Mouse (Mus musculus) urinary bladder, postnatal 4 days (tissue): ENCODE results near the gene Cstf3.

Source experiments
- DNase-seq, 2 experiments: peaks; one replicate each; pipeline ENCODE4 v3.0.0; 2021 to 2022; ENCODE audit warnings: low spot score in 2 of 2

The Cstf3 gene

DNA sequence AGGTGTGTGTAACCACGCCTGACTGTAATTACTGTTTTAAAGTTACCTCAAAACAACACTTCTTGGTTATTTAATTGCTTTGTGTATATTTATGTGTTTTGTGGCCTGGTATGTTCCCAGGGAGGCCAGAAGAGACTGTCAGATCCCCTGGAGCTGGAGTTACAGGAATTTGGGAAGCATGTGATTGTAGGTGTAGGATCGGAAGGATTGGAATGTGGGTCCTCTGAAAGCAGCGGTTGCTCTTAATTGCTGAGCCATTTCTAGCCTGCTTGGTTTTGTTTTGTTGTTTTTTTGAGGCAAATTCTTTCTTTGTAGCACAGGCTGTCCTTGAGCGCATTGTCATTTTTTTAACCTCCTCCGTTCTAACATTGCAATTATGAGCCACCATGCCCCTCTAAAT, 14.4 kb downstream of the Cstf3 start:
- DNase-seq, result no peak

DNA sequence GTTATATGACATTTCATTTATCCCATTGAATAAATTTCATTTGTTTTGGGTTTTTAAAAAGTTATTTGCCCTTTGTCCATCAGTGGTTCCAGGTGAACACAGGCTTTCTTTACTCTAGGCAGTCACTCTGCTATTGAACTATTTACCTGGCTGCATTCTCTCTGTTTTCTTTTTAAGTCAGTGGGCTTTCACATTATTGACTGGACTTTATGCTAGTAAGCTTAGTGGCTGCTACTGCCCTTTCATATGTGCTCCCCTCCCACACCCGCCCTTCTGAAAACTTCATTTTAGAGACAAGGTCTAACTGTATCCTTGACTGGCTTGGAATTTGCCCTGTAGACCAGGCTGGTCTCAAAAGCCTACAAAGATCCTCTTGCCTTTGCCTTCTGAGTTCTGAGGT, 15.2 kb downstream of the Cstf3 start:
- no peak for DNase-seq

DNA sequence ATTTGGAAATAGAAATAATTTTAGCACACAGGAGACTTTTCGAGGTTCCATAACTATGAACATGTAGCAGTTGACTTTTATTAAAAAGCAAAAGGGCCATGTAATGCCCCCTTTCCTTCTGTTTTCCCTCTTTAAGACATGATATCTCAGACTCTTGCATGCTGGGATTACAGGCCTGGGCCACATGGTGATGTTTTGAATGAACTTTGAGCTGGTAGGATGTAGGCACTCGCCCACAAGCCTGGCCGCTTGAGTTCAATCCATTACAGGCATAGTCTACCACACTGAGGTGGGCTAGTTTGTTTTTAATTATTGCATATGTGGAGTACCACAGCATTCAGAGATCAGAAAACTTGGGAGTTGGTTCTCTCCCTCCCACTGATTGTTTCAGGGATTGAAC, 24.5 kb downstream of the Cstf3 start:
- DNase-seq, result no peak

DNA sequence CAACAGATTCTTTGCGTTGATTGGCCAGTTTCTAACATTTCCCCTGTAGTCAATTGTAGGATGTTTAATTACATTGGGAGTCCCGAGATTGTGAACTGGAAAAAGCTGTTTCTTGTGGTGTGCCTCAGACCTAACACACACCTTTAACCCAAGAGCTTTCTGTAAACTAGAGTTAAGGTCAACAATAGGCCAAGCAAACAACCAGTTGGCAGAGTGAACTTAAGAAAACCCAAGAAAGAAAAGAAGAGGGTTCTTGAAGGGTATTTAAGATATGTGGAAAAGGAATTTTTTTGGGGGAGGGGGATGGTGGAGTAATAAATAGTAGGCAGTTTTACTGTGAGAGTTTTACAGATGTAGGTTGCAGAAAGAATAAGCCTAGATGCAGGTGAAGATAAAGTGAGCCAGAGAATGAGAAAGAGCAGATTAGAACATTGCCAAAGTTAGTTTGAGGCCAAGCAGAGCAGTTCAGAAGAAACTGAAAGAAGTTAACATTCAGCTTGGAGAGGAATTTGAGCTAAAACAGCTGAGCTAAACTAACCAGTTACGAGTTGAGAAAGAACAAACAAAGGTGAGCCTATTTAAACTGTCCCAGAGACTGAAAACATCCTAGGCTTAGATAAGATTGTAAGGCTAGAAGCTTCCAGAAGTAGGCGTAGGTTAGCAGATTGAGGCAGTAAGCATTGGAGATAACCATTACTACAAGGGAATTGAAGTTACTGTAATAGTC, 25.8 kb downstream of the Cstf3 start:
- no peak for DNase-seq

DNA sequence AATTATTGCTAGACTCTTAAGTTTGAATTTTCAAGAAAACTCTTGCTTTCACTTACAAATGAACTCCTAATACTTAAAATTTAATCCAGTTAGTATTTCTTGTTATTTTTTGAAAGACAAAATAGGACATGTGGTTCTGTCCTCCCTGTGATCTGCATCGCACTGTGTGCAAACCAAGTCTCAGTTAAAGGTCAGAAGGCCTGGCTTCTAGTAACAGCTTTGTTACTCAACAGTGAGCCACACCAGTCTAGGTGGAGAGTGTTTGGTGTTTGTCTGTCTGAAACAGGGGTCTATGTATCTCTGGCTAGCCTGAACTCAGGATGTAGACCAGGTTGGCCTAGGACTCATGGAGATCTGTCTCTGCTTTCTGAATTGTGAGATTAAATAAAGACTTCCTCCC, 68.3 kb downstream of the Cstf3 start:
- DNase-seq, result no peak

DNA sequence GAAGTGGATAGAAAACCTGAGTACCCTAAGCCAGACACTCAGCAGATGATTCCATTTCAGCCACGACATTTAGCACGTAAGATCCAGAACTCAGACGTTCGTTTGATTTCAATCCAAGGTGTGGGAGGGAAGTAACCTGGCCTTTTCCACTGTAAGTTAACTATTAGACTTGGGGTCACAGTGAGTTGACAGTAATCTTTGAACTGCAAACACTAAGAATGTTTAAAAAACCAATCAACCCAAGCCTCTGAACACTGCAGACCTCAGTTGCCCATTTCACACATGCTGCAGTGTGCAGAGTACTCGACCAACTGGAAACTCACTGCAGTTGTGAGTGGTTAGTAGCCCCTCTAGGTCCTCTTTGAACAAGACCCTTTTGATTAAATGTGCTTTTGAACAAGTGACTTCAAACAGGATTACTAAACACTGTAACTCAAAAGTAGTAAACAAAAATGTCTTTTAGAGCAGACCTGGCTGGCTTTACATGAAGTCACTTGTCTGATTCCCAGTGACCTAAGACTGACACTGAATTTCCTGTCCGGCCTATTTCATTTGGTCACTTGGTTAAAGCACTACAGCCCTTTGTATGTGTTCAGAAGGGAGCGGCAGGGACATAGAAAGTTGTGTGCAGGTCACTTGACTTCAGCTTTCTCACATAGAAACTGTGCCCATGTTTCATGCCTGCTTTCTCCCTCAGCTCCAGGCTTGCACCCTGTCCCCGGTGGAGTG, 73.2 kb downstream of the Cstf3 start:
- no peak for DNase-seq

DNA sequence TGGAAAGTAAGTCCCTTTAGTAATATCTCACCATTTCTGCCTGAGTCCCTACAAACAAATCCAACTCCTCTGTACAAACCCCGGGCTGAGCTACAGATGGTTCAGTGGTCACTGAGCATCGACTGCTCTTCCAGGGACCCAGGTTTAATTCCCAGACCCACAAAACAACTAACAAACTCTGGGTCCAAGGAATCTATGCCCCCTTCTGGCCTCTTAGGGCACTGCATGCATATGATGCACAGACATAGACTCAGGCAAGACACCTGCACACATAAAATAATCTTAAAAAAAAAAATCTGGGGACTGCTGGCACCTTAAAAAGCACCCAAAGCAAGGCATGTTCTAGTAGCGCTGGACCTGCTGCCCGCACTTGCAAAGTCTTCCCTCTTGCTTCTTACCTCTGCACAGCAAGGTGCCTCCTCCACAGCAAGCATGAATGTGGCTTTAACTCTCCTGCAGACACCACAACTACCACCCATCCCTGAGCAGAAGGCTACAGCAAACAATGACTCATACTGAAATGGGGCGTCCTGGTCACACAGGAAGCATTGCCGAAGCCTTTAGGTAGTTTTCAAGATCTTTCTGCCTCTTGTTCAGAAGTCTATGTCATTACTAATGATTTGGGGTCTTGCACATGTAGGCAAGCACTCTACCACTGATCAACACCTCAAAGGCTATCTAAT, 78.9 kb downstream of the Cstf3 start:
- DNase-seq, result no peak

DNA sequence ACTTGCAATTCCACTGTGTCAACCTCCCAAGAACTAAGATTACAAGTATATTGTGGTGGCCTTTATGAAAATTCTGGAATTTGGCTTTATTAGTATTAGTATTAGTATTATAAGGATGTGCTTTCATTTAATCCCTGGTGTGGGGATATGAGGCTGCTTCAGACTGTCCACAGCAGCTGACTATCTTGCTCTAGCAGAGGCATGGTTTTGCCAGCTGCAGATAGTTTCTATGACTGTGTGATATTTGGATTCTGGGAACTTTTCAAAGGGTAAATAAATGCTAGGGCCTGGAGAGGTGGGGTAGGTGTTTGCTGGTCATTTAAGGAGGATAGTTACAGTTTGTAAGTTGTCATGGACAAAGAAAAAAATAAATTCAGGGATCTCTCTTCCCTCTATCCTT, 81.4 kb downstream of the Cstf3 start:
- no peak for DNase-seq

DNA sequence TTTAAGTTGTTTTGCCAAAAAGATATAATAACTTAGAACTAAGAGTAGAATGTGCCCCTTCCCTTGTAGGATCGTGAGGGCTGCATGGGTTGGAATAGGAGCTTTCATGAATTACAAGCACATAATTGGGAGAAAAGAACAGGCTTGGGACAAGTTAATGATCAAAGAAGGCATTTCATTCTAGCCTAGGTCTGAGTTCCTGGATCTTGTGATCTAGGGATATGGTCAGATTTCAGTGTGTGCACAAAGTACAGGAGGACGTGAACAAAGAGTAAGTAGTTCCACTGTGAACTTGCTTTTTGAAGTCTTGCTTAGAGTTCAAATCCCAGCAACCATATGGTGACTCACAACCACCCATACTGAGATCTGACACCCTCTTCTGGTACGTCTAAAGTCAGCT, 87.0 kb downstream of the Cstf3 start:
- no peak for DNase-seq

DNA sequence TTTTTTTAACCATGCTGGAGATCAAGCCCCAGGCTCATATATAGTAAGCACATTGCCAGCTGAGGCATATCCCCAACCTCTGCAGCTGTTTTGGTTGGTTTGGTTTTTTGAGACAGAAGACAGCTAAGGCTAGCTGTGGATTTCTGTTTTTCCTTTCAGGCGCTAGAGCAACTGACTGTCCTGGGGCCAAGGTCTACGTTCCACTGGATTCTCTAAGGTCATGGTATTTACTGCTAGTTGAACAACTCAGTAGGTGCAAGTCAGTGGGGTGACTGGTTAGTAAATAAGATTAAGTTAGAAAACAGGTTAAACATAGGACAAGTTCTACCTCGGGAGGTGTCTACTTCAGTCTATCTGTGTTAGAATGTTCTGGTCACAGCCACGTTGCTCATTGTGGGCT, 94.4 kb downstream of the Cstf3 start:
- no peak for DNase-seq

DNA sequence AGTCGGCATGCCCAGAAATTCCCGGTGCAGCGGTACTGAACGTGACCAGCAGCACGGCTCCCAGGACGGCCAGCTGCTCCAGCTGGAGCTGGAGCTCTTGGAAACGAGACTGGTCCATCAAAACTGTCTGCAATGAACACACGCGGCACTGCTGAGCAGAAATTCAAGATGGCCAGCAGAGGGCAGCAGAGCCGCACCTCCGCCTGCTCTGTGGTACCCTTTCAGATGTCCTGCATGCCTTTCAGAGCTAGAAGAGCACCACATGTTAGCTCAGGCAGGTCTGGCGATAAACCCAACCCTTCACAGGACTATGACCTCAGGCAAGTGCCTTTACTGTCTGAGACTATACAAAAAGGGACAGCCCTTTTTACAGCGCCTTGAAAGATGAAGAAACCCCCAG, 95.1 kb downstream of the Cstf3 start:
- peak; percentile 73 to 77 for DNase-seq

DNA sequence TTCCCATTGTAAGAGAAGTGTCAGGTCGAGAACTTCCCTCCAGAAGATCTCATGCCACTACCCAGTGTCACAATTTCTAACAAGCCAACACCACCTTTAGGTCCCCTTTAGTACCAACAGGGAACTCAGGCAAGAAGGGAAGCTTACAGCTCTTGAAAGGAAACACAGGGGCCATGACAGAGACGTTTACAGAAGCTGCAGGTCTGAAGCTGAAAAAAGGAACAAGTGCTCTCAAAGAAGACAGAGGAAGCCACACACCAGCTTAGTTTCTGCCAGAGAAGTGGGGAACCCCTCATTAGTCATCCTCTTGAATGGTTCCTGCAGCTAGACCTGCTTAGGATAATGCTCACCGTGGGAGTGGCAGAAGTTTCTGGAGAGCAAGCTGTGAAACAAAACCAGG, 96.9 kb downstream of the Cstf3 start:
- no peak for DNase-seq

DNA sequence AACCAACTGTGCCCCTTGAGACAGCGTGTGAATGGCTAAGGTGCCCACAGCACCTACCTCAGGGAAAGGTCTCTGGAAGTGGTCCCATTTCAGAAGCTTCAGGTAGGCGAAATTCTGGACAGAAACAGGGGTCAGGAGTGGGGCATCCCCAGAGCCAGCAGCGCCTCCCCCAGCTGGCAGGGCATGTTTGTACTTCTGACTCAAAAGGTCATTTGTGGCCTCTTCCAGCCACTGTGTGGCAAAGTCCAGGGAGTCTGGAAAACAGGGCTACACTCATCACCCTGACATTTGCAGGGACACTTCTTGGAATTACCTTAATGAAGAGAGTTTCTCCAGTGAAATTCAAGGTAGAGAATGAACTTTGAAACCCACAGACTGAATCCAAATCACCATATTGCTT, 98.0 kb downstream of the Cstf3 start:
- DNase-seq, result no peak

DNA sequence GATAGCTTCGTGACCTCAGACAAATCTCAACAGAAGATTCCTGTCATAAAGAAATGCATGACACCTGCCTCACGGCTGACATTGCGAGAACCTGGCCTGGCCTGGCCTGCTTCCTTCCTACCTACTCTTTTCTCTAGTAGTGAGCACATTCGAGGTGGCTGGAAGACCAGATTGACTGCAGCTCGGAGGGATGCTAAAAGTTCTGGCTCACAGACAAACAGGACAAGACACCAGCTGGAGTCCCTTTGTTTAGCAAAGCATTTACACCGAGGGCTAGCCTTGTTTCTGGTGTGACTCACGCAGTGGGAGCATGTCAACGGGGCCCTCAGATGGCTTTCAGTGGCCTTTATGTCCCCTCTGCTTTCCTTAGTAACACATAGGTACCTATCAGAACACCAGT, 98.4 kb downstream of the Cstf3 start:
- DNase-seq, result no peak

DNA sequence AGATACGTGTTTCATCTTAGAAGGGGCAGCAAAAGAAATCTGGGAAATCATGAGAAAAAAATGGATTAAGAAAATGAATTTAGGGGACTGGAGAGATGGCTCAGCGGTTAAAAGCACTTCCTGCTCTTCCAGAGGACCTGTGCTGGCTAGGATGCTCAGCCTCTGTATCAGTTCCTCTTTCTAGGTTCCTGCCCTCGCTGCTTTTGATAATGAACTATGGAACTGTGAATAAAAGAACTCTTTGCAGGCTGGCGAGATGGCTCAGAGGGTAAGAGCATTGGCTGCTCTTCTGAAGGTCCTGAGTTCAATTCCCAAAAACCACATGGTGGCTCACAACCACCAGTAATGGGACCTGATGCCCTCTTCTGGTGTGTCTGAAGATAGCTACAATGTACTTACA, 100.4 kb downstream of the Cstf3 start:
- DNase-seq, result no peak

DNA sequence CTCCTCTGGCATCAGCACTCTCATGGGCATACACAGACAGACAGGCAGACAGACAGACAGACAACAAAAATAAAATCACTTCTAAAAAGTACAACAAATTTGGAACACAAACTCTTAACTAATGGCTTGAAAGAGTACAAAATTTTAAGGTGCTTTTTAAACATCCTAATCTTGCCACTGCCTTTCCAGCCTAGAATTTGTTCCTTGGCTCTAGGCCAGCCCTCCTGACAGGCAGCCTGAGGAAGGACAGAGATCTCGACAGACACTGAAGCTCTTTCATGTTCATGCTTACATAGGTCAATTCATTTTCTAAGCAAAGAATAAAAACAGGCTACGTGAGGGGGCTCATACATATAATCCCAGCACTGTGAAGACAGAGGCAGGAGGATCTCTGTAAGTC, 102.2 kb downstream of the Cstf3 start:
- DNase-seq, result no peak

DNA sequence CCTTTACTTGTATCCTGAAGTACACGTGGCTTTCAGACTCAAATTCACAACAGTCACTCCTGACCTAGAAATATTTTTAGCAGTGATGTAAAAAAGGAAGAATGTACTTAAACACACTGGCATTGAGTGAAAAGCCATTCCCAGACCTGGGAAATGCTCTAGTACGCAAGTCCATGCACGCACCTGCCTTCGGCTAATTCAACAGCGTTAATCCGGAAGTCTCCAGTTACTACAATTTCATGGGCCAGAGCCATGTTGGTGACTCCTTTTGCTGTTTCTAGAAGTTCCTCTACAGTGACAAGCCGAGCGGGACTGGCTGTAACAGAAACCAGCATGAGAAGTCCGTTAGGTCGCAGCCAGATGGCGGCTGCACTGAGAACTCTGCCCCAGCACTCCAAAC, 109.3 kb downstream of the Cstf3 start:
- no peak for DNase-seq

DNA sequence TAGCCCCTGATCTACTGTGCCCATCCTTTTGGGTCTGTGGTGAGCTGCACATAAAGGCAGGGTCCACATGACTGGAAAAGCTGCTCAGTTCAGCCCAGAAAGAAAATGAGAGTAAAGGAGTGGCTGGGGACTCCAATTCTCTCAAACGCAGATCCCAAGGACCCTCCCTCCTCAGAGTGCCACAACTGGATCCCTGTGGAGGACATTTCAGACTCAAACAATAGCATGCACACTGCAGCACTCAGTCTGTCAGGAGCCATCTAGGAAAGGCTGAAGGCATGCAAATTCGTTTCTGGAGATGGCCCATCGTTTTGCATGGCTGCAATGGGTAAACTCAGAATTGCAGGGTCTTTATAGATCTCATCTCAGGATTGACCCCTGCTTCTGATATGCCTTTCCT, 112.8 kb downstream of the Cstf3 start:
- DNase-seq, result no peak

DNA sequence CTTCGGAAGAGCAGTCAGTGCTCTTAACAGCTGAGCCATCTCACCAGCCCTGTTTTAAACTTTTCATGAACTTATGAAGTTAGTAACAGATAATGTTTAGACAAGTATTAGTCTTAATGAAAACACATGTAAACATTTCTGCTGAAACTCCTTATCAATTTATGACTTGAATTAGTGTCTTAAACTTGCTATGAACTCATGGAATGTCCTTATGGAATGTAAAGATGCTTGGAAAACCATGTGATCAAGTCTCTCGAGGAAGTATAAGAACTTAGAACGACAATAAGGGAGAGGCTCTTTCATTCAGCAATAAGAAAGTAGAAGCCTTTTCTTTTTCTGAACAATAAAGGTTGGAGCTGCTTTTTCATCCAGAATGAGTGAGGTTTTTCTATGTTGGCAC, 114.0 kb downstream of the Cstf3 start:
- DNase-seq, result no peak

DNA sequence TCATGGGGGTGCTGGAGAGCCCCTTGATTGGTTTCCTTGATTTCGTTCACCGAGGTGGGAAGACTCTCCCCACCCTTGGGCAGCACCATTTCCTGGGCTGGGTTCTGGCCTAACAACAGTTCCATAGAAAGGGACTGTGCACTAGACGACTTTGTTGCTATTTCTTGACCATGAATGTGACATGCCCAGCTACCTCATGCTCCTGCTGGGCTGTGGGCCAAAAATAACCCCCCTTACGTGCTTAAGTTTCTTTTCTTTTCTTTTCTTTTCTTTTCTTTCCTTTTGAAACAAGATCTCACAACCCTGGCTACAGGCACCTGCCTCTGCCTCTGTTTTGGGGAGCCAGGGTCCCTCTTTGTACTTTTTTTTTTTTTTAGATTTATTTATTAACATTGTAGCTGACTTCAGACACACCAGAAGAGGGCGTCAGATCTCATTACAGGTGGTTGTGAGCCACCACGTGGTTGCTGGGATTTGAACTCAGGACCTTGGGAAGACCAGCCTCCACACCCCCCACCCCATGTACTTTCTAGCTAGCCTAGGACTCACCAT, 119.5 kb downstream of the Cstf3 start:
- no peak for DNase-seq

DNA sequence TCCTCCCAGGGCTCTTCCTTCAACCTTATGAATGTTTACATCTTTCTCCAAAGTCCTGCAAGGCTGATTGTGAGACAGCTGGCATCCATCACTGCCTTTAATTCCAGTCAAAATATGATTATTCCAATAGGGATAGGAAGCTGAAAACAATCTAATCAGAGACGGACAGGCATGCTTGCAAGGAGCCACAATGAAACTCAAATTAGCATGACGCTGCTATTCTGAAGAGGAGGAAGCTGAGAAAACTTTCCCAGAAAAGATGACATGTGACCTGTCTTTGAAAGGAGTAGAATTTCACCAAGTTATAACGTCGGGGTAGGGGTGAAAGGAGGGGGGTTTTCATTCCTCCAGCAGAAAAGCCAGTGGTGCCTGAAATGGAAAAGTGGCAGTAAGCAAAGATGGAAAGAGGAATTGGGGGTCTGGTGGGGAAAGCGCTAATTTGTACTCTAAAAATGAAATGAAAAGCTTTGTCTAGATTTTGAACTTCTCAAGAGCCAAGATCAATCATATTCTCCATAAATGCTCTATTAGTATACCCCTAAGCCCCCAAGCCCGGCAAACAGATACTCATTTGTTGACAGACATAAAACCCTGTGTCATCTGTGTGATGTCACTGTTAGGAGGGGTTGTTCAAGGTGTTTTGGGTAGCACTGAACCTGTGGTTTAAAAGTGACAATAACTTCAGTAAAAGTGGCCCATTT, 120.5 kb downstream of the Cstf3 start:
- no peak for DNase-seq
